Mouse (Mus musculus) megakaryocyte, embryonic 14.5 days (primary cell): Measurements from ENCODE around the gene Srgn.

Experiments used
- FLI1 ChIP-seq: IDR thresholded peaks from 2 replicates; pipeline ENCODE4 v1.6.1; 2012; ENCODE audit warnings: low read length, inconsistent platforms, mixed read lengths
- GATA1 ChIP-seq: IDR thresholded peaks from 3 replicates; pipeline ENCODE4 v1.6.1; 2012; ENCODE audit warnings: mixed read lengths, low read length, inconsistent platforms, borderline replicate concordance

GRCm38 (mm10) chr10:62542507-62542906 lies 15.3 kb upstream of the Srgn start:
- TF ChIP-seq GATA1 (no peak), FLI1 (no peak)
